Mouse (Mus musculus) left cerebral cortex, postnatal 36 days (tissue): Measurements from ENCODE around the gene H2-M3. TPM values are rescaled to one million over a fixed set of nuclear protein-coding genes. Genes with fewer than 3 reads are reported as not detected.
"Not testable (repeated sequence)": the region's sequence is repeated elsewhere in the genome, so short reads cannot be mapped to it uniquely, and the experiment has no call there.

Experiments
- DNase-seq, 2 experiments: peaks; one replicate each; pipeline ENCODE4 v3.0.0; 2021 to 2022; ENCODE audit warnings: low spot score in 2 of 2, mixed read lengths in 1 of 2
- intact Hi-C: fragments of 180-260 bp; cut with DNase I; formaldehyde crosslinking; loops from one replicate; pipeline ENCODE4 v1.15.1; 2025
- total RNA-seq, 2 experiments: library from RNA; stranded (reverse); gene quantifications; 2 replicates each; pipeline ENCODE4 v1.2.3; 2021

The H2-M3 gene
- total RNA-seq = 1 to 10 TPM; 3.2 to 3.4 TPM

- intact Hi-C loops = no loop called here
- peak; percentile 79 to 90 for DNase-seq
Observed at GRCm38 (mm10) chr17:37270058-37270701, at the start of gene H2-M3. H2-M3 (plus strand) TSS chr17:37270220.

GRCm38 (mm10) chr17:37221879-37222278 lies 48.1 kb upstream of the H2-M3 start:
- intact Hi-C loops = no loop called here
- no peak for DNase-seq

DNA sequence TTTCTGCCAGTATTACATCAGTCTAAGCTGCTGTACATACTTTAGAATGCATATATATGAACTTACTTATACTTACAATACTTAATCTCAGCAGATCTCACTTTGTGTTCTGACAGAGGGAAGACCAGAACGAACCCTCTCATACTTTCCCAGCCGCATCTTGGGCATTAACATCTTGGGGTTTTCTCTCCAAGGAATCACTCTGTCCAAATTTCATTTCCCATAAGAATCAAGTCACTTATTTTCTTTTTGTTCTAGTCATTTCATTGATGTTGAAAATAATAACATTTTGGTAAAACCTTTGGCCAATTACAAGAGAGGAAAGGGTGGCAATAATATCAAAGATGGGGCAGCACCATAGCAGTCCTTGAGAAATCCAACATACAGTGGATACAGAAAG lies 32.8 kb upstream of the H2-M3 start, which contains the start of gene Olfr97:
Olfr97 (minus strand) TSS at position 101 of the 400 bp plus-strand sequence.
- DNase-seq, intact Hi-C loops: not testable (repeated sequence)

DNA sequence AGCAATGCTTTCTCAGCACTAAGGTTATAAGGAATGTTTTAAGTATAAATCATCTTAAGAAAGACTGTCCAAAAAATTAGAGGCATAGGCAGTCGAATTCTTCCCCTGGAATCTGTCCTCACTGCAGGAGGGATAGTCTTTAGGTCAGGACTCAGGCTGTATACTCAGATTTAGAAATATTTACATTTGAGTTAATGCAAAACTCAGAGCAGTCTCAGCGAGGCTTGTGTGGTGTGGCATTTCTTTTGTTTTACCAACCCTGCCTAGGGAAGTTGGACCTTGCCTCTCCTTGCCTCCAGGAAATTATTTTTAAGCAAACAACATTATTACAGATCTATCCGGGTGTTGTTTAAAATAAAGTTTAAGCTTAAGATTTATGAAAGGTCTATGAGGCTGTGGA lies 27.8 kb upstream of the H2-M3 start:
- DNase-seq = no peak
- intact Hi-C loops = no loop called here

- DNase-seq = peak in 1 of 2 experiments; percentile 5
- intact Hi-C loops = no loop called here
Observed at GRCm38 (mm10) chr17:37246715-37247114, 23.3 kb upstream of the H2-M3 start.

- intact Hi-C loops = no loop called here
- no peak for DNase-seq
Observed at GRCm38 (mm10) chr17:37249460-37249859, 20.6 kb upstream of the H2-M3 start.

GRCm38 (mm10) chr17:37250544-37250943 lies 19.5 kb upstream of the H2-M3 start:
- DNase-seq = no peak
- intact Hi-C loops = no loop called here

DNA sequence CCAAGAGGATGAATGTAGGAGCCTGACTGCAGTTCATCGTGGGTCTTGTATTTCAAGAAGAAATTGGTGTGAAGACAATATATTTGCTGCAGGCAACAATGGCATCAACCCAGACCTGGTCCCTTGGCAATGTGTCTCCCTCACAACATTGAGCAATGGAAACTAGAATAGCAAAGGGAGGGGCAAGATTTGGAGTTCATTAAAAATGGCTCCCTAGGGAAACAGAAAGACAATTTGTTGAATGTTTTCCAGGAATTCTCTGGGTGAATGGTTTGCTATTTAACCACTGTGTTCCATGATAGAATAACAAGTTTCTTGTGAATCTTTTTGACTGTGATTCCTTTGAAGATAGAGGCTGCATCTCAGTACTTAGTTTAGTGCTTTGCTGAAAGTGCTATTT lies 6.4 kb upstream of the H2-M3 start, which contains the start of gene Olfr98:
Olfr98 (minus strand) TSS at position 124 of the 400 bp plus-strand sequence.
- intact Hi-C loops = no loop called here

DNA sequence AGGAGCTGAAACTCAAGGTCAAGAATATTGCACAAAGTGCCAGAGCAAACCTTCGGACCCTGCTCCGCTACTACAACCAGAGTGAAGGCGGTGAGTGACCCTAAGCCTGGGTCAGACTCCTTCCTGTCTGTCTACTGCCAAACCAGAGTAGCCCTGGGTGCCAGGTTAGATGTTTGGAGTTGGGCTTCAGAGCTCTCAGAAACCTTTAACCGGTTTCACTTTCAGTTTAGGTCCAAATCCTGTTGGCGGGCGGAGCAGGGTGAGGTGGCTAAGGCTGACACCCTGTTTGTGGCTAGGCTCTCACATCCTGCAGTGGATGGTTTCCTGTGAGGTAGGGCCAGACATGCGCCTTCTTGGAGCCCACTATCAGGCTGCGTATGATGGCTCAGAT lies 677 bp downstream of the H2-M3 start:
- DNase-seq = peak; percentile 6 to 7
- intact Hi-C loops = no loop called here

More for the DNA sequence above, 6.4 kb upstream of the H2-M3 start, which contains the start of gene Olfr98:
- DNase-seq = no peak

DNA sequence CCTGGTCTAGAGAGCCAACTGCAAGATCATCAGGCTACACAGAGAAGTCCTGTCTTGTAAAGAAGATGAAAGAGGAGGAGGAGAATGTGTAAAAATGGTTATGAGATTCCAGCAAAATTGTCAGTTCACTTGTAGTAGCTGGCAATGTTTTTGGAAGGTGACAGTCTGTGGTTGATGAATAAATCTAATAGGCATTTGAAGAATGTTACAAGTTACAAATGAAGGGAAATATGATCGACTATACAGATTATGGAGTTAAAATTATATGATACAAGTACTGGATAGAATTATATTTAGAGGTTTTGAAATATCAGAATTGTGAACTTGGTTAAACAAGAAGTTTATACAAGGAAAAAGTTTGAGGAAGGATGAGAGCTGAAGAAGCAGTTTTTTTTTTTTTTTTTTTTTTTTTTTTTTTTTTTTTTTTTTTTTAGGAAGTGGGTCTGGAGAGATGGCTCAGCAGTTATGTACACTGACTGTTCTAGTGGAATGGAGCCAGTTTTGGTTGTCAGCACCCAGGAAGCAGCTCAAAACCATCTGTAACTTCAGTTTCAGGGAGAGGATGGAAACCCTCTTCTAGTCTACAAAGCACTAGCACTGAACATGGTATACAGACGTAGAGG lies 5.7 kb downstream of the H2-M3 start:
- intact Hi-C loops = no loop called here
- DNase-seq = no peak

GRCm38 (mm10) chr17:37276573-37276972 lies 6.6 kb downstream of the H2-M3 start:
- intact Hi-C loops = no loop called here
- no peak for DNase-seq

- intact Hi-C loops = no loop called here
- no peak for DNase-seq
Observed at GRCm38 (mm10) chr17:37280331-37280730, 10.3 kb downstream of the H2-M3 start.

DNA sequence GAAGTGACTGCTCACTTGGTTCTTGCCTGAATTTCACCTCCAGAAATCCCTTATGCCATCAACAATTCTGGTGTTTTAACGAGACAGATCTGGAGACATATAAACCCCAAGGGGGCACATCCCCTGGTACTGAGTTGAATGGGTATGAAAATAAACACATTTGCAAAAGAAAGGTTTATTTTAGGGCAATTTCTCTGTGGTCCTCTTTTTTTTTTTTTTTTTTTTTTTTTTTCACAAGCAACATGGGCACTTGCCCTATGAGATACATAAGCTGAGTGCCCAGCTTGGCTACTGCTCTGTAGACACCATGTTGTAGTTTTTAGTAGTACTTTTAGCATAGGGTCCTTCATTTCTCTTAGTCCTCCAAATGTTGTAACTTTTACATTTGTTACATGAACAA lies 13.3 kb downstream of the H2-M3 start, which contains the start of gene Olfr99:
Olfr99 (minus strand) TSS at position 101 of the 400 bp plus-strand sequence.
- intact Hi-C loops = no loop called here
- no peak for DNase-seq

GRCm38 (mm10) chr17:37304213-37304612 lies 34.2 kb downstream of the H2-M3 start, which contains the start of gene Olfr101:
Olfr101 (minus strand) TSS chr17:37304313.
- DNase-seq = no peak
- intact Hi-C loops = loop anchor here (10.0 kb wide), 1 partner anchor 431 kb away; no protein-coding TSS in a partner anchor

GRCm38 (mm10) chr17:37308483-37308882 lies 38.5 kb downstream of the H2-M3 start:
- DNase-seq = no peak
- intact Hi-C loops = loop anchor here (10.0 kb wide), 1 partner anchor 426 kb away; no protein-coding TSS in a partner anchor

DNA sequence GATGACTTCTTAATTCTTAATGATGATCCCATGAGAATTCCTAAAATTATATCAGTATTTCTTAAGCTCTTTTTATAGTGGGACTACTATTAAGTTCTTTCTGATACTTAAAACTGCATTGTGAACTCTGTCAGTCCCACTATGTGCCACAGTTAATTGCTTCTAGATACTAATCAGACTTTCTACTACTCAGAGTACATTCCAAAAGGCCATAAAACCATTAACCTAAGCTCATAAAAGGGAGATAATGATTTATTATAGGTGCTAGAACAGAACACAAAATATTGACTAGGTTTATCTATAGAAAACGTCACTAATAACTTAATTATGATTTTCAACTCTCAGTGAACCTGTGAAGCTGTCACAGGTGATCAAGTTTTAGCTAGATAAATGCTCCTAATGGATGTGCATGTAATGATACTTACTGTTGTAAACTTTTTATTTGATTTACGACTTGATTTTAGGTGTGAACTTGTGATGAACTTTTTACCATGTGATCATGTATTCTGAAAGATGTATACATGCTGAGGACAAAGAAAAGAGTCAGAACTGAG lies 40.2 kb downstream of the H2-M3 start:
- no peak for DNase-seq
- intact Hi-C loops = no loop called here

DNA sequence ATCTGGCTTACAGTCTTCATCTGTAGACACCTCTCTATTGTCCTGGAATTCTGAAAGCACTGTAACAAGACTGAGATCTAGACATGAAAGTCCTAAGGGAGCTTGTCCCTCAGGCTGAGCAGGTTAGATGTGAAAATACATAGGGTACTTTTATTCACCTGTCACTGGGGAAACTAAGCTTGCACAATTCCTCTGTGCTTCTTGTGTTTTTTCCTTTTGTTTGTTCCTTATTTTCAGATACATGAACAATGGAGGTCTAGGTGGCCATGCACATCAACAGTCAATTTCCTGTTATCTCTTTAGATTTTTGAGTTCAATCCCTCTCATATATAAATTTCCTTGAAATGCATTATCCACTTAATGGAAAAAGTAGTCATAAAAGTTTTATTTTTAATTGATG lies 46.9 kb downstream of the H2-M3 start, which contains the start of gene Olfr102:
Olfr102 (minus strand) TSS at position 101 of the 400 bp plus-strand sequence.
- DNase-seq = no peak
- intact Hi-C loops = no loop called here
